ENCODE assay signal across 28 mouse cellular contexts in the genomic region with DNA sequence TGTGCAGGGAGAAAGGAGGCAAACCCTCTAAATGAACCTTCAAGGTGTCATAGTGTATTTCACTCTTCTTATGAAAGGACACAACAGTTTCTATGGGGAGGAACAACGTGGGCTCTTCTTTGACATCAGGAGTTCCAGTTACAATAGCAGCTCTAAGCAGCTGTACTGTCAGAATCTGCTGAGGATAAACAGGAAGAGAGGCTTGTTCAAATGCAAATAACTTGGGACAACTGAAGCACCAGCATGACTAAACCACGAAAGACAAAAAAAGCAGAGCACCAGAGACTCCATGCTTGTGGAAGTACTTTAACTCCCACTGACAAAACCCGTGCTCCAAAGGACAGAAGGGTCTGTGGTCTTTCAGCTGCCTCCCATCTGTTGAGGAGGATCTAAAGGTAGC.
DNase-seq lines count a peak whose midpoint lies in the region; ATAC-seq and TF ChIP-seq lines count a peak whose summit lies in the region.
"Had no signal": no experiment of that assay in that cellular context is flagged by ENCODE, and none has a peak within 500 bp of the region (broad histone marks: within the 10 kb centered on the region; RNA-seq: fewer than 3 reads in every experiment).

No protein-coding gene starts in this region.

- no peak for TF ChIP-seq POLR2A in ES-Bruce4 (IDR thresholded peaks at IDR 0.05; ENCODE audit: insufficient read depth, low read length)

- intact Hi-C loops in heart, postnatal 14 days (cut with DNase I): no loop called here

- DNase-seq in heart, postnatal 0 days (ENCODE audit: low spot score): no peak
- no peak for DNase-seq in heart, postnatal 14 days
- peak; percentile 51 for DNase-seq in ZHBTc4 (ENCODE audit: low read depth, low spot score)
- DNase-seq in adrenal gland, adult 2 months: no peak
- DNase-seq in lung, postnatal 36 days: no peak
- DNase-seq: adrenal gland, postnatal 10 days; adrenal gland, postnatal 36 days; cerebellum, adult 11 months; cerebellum, adult 2 months; cerebellum, adult 9-11 months; cerebellum, postnatal 25 days; gastrocnemius, adult 2 months; gastrocnemius, postnatal 14 days; heart, adult 18-20 months; heart, postnatal 36 days; kidney, adult 11 months; kidney, adult 8-10 months had no signal

- no peak for TF ChIP-seq EP300 in heart, postnatal 0 days (IDR thresholded peaks at IDR 0.05; ENCODE audit: low read depth)
- peak; percentile 65; the same call in 1 of the 2 replicates for TF ChIP-seq EP300 in ES-Bruce4 (IDR thresholded peaks at IDR 0.05; ENCODE audit: insufficient read depth, low read depth, low read length)

- WGBS in heart, postnatal 0 days: 68% methylated on average over 3 of the region's 3 CpGs
- WGBS in forebrain, embryonic 13.5 days: 28% methylated on average over 3 of the region's 3 CpGs

- TF ChIP-seq CTCF in heart, postnatal 0 days (IDR thresholded peaks at IDR 0.05; ENCODE audit: low read depth): no peak
- TF ChIP-seq CTCF in ES-Bruce4 (IDR thresholded peaks at IDR 0.05; ENCODE audit: low read depth, low read length): no peak

- H3K4me1 ChIP-seq in heart, postnatal 0 days (ENCODE audit: control insufficient read depth, insufficient read depth): no peaks in the 10 kb centered on the region
- H3K4me1 ChIP-seq in ES-Bruce4 (ENCODE audit: control insufficient read depth, insufficient read depth, low read length): peaks cover 4% of the 10 kb centered on the region
- no peaks in the 10 kb centered on the region for H3K4me1 ChIP-seq in forebrain, embryonic 13.5 days
- H3K4me1 ChIP-seq: embryonic facial prominence, embryonic 12.5 days; embryonic facial prominence, embryonic 15.5 days; forebrain, embryonic 15.5 days; heart, embryonic 10.5 days; heart, embryonic 13.5 days; hindbrain, embryonic 13.5 days; intestine, embryonic 15.5 days had no signal

- H3K9me3 ChIP-seq in heart, postnatal 0 days (replicated peaks; ENCODE audit: control insufficient read depth, low read length): no peaks in the 10 kb centered on the region
- no peaks in the 10 kb centered on the region for H3K9me3 ChIP-seq in ES-Bruce4 (replicated peaks; ENCODE audit: control insufficient read depth, insufficient read depth, low read length, poor library complexity, severe bottlenecking)
- H3K9me3 ChIP-seq in forebrain, embryonic 13.5 days (replicated peaks): no peaks in the 10 kb centered on the region
- H3K9me3 ChIP-seq: embryonic facial prominence, embryonic 12.5 days; embryonic facial prominence, embryonic 15.5 days; forebrain, embryonic 15.5 days; heart, embryonic 10.5 days; hindbrain, embryonic 10.5 days; hindbrain, embryonic 13.5 days; intestine, embryonic 15.5 days had no signal

- no peaks in the 10 kb centered on the region for H3K27me3 ChIP-seq in heart, postnatal 0 days (ENCODE audit: control insufficient read depth, insufficient read depth, low read length)
- H3K27me3 ChIP-seq in ES-Bruce4 (ENCODE audit: control insufficient read depth, insufficient read depth, low read length, poor library complexity, severe bottlenecking): no peaks in the 10 kb centered on the region
- no peaks in the 10 kb centered on the region for H3K27me3 ChIP-seq in forebrain, embryonic 13.5 days
- H3K27me3 ChIP-seq: embryonic facial prominence, embryonic 12.5 days; embryonic facial prominence, embryonic 15.5 days; forebrain, embryonic 15.5 days; heart, embryonic 13.5 days; hindbrain, embryonic 13.5 days; intestine, embryonic 15.5 days had no signal

- H3K4me2 ChIP-seq in heart, postnatal 0 days (ENCODE audit: low read depth, low read length): no peak overlapping the region
- H3K4me2 ChIP-seq in forebrain, embryonic 13.5 days: no peak overlapping the region
- H3K4me2 ChIP-seq: embryonic facial prominence, embryonic 12.5 days; embryonic facial prominence, embryonic 15.5 days; forebrain, embryonic 15.5 days; heart, embryonic 13.5 days; hindbrain, embryonic 13.5 days; intestine, embryonic 15.5 days had no signal

- no peak overlapping the region for H3K4me3 ChIP-seq in heart, postnatal 0 days (ENCODE audit: low read depth, low read length)
- H3K4me3 ChIP-seq in ES-Bruce4 (ENCODE audit: low read depth, low read length): no peak overlapping the region
- H3K4me3 ChIP-seq in forebrain, embryonic 13.5 days: no peak overlapping the region
- H3K4me3 ChIP-seq: embryonic facial prominence, embryonic 12.5 days; embryonic facial prominence, embryonic 15.5 days; forebrain, embryonic 15.5 days; gastrocnemius, adult 2 months; heart, embryonic 10.5 days; heart, embryonic 13.5 days; hindbrain, embryonic 10.5 days; hindbrain, embryonic 13.5 days; intestine, embryonic 15.5 days had no signal

- H3K27ac ChIP-seq in heart, postnatal 0 days (ENCODE audit: low read depth): no peak overlapping the region
- H3K27ac ChIP-seq in ES-Bruce4 (ENCODE audit: insufficient read depth, low read length): peak overlapping the region; percentile 72
- no peak overlapping the region for H3K27ac ChIP-seq in forebrain, embryonic 13.5 days
- H3K27ac ChIP-seq: embryonic facial prominence, embryonic 12.5 days; embryonic facial prominence, embryonic 15.5 days; forebrain, embryonic 15.5 days; gastrocnemius, adult 2 months; heart, embryonic 10.5 days; heart, embryonic 13.5 days; hindbrain, embryonic 10.5 days; hindbrain, embryonic 13.5 days; intestine, embryonic 15.5 days had no signal

- H3K36me3 ChIP-seq in heart, postnatal 0 days (replicated peaks; ENCODE audit: control insufficient read depth, insufficient read depth, low read length): peaks cover 17% of the 10 kb centered on the region; the same call in 1 of the 2 replicates
- H3K36me3 ChIP-seq in ES-Bruce4 (ENCODE audit: control insufficient read depth, insufficient read depth, low read length, poor library complexity, severe bottlenecking): 0 out of 2 replicates have a peak, but pooled peaks cover 4% of the 10 kb centered on the region
- H3K36me3 ChIP-seq in forebrain, embryonic 13.5 days (ENCODE audit: poor library complexity, severe bottlenecking): 0 out of 2 replicates have a peak, but pooled peaks cover 17% of the 10 kb centered on the region

- H3K9ac ChIP-seq in heart, postnatal 0 days (replicated peaks; ENCODE audit: low read depth, low read length): 0 out of 2 replicates have a peak overlapping the region, but pooled peaks have one; percentile 6
- H3K9ac ChIP-seq in ES-Bruce4 (ENCODE audit: low read depth, poor library complexity, severe bottlenecking): no peak overlapping the region
- no peak overlapping the region for H3K9ac ChIP-seq in forebrain, embryonic 13.5 days
- H3K9ac ChIP-seq: embryonic facial prominence, embryonic 12.5 days; embryonic facial prominence, embryonic 15.5 days; forebrain, embryonic 15.5 days; heart, embryonic 13.5 days; hindbrain, embryonic 13.5 days; intestine, embryonic 15.5 days had no signal

- ATAC-seq in heart, postnatal 0 days (ENCODE audit: insufficient read depth, low read depth): no peak
- no peak for ATAC-seq in forebrain, embryonic 13.5 days
- ATAC-seq: forebrain, embryonic 15.5 days; hindbrain, embryonic 16.5 days; intestine, embryonic 15.5 days had no signal
